Mouse (Mus musculus): ENCODE results near the gene Clptm1. TPM values are rescaled to one million over a fixed set of nuclear protein-coding genes. Genes with fewer than 3 reads are reported as not detected.

Gene Clptm1
- polyA plus RNA-seq, 1 experiment from 2014 or later = 94.7 TPM

DNA sequence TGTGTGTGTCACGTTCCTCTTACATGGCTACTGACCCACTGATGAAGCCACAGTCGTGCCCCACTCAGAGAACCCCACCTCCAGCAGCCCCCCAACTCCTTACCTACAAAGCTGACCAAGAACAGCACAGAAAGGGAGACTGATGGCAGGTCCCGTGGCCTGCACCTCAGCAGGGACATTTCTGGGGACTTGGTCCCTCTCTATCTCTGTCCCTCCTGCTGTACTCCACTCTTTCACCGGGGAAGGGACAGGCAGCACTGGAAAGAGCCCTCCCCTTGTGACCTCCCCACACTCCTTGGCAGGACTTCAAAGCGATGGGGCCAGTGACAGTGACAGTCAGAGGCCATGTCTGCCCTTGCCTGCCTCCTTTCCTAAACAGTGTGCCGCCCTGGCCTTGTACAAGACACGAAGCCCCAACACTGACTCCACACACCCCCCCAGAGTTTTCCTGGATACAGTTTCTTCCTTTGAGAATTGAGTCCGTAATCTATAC, 16.4 kb upstream of the Clptm1 start, which contains the start of the genes Gm44805 and Apoc4:
Gene Gm44805, minus strand, starts transcription at position 222 of the 493 bp plus-strand sequence.
Gene Apoc4, minus strand, starts transcription at position 278 of the 493 bp plus-strand sequence.
- Histone ChIP-seq H3K9ac (replicated peaks; ENCODE audit: low read length) (no peak within 1 kb of the TSS), H3K27ac (replicated peaks; ENCODE audit: low read depth, low read length) (no peak within 1 kb of the TSS), H3K4me1 (ENCODE audit: control insufficient read depth, insufficient read depth, low read length) (no peaks in the 10 kb centered on the region), H3K9me3 (replicated peaks; ENCODE audit: control insufficient read depth, low read length) (no peaks in the 10 kb centered on the region), H3K36me3 (replicated peaks; ENCODE audit: control insufficient read depth, insufficient read depth, low read depth, low read length) (no peaks in the 10 kb centered on the region), H3K4me3 (ENCODE audit: low read depth, low read length) (no peak within 1 kb of the TSS), H3K4me2 (ENCODE audit: low read depth, low read length) (no peak within 1 kb of the TSS), H3K27me3 (ENCODE audit: control insufficient read depth, insufficient read depth, low read length) (no peaks in the 10 kb centered on the region)
- 65% methylated on average over 8 of the region's 8 CpGs for WGBS
- no peak for ATAC-seq (replicated peaks; ENCODE audit: insufficient number of reproducible peaks, low FRiP score, low TSS enrichment, low read depth)
- DNase-seq (ENCODE audit: low spot score) = no peak

DNA sequence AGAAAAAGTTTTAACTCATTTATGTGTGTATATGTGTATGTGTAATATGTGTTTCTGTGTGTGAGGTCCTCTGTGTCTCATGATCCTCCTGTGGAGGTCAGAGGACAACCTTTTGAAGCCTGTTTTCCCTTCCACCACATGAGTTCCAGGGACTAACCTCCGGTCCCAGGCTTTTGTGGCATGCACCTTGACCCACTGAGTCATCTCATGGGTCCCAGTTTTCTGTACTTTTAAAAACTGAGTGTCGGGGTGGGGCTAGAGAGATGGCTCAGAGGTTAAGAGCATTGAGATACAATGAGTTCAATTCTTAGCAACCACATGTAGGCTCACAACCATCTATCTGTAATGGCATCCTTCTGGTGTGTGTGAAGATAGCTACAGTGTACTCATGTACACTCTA, 15.9 kb upstream of the Clptm1 start:
- ATAC-seq (replicated peaks; ENCODE audit: insufficient number of reproducible peaks, low FRiP score, low TSS enrichment, low read depth) (no peak), DNase-seq (ENCODE audit: low spot score) (no peak)
- no peak overlapping the region for H3K9ac ChIP-seq (replicated peaks; ENCODE audit: low read length)
- H3K27me3 ChIP-seq (ENCODE audit: control insufficient read depth, insufficient read depth, low read length) = no peaks in the 10 kb centered on the region
- H3K4me2 ChIP-seq (ENCODE audit: low read depth, low read length) = no peak overlapping the region
- 72% methylated on average over 2 of the region's 2 CpGs for WGBS
- no peaks in the 10 kb centered on the region for H3K36me3 ChIP-seq (replicated peaks; ENCODE audit: control insufficient read depth, insufficient read depth, low read depth, low read length)
- no peak overlapping the region for H3K27ac ChIP-seq (replicated peaks; ENCODE audit: low read depth, low read length)
- H3K4me3 ChIP-seq (ENCODE audit: low read depth, low read length) = no peak overlapping the region
- no peaks in the 10 kb centered on the region for H3K4me1 ChIP-seq (ENCODE audit: control insufficient read depth, insufficient read depth, low read length)
- H3K9me3 ChIP-seq (replicated peaks; ENCODE audit: control insufficient read depth, low read length) = no peaks in the 10 kb centered on the region

DNA sequence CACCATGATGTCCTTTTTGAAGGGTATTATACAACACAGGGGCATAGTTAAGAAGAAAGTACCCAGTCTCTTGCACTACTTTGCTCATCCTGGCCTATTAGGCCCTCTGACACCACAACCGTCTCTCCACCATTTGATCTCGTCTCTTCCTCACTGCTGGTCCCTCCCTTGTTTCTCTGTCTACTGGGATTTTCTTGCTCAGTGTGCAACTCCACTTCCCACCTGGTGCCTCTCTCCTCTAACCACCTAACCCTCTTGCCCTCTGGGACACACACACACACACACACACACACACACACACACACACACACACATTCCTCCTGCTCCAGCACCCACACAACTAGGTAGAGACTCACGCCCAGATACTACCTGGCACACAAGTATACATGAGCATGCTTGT, 14.1 kb upstream of the Clptm1 start:
- no peaks in the 10 kb centered on the region for H3K9me3 ChIP-seq (replicated peaks; ENCODE audit: control insufficient read depth, low read length)
- no peaks in the 10 kb centered on the region for H3K4me1 ChIP-seq (ENCODE audit: control insufficient read depth, insufficient read depth, low read length)
- DNase-seq (ENCODE audit: low spot score) = no peak
- no peaks in the 10 kb centered on the region for H3K27me3 ChIP-seq (ENCODE audit: control insufficient read depth, insufficient read depth, low read length)
- H3K9ac ChIP-seq (replicated peaks; ENCODE audit: low read length) = no peak overlapping the region
- ATAC-seq (replicated peaks; ENCODE audit: insufficient number of reproducible peaks, low FRiP score, low TSS enrichment, low read depth) = no peak
- no peaks in the 10 kb centered on the region for H3K36me3 ChIP-seq (replicated peaks; ENCODE audit: control insufficient read depth, insufficient read depth, low read depth, low read length)
- no peak overlapping the region for H3K4me3 ChIP-seq (ENCODE audit: low read depth, low read length)
- no peak overlapping the region for H3K27ac ChIP-seq (replicated peaks; ENCODE audit: low read depth, low read length)
- H3K4me2 ChIP-seq (ENCODE audit: low read depth, low read length) = no peak overlapping the region
- WGBS = 93% methylated on average over 3 of the region's 3 CpGs

DNA sequence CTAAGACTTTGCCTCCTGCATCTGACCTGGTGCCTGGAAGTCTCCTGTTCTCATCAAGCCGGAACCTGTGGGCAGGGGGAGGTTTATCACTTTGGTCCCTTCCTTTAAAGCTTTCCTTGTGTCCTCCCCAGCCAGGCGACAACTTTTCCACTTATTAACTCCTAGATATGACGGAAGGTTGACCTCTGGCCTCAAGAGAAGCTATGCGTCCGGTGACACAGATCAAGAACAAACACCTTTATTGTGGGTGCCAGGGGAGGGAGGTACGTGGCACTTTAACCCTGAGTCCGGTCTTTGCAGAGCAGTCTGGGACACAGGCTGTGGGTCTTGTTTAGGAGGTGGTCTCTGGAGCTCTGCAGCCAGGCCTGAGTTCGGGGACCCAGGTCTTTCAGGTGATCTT, 13.0 kb upstream of the Clptm1 start, which contains the start of gene Apoc2:
Gene Apoc2, minus strand, starts transcription at position 70 of the 400 bp plus-strand sequence.
- H3K4me2 ChIP-seq (ENCODE audit: low read depth, low read length) = no peak within 1 kb of the TSS
- no peaks in the 10 kb centered on the region for H3K4me1 ChIP-seq (ENCODE audit: control insufficient read depth, insufficient read depth, low read length)
- H3K27ac ChIP-seq (replicated peaks; ENCODE audit: low read depth, low read length) = no peak within 1 kb of the TSS
- H3K9ac ChIP-seq (replicated peaks; ENCODE audit: low read length) = no peak within 1 kb of the TSS
- no peaks in the 10 kb centered on the region for H3K36me3 ChIP-seq (replicated peaks; ENCODE audit: control insufficient read depth, insufficient read depth, low read depth, low read length)
- H3K4me3 ChIP-seq (ENCODE audit: low read depth, low read length) = no peak within 1 kb of the TSS
- ATAC-seq (replicated peaks; ENCODE audit: insufficient number of reproducible peaks, low FRiP score, low TSS enrichment, low read depth) (no peak), DNase-seq (ENCODE audit: low spot score) (no peak)
- H3K27me3 ChIP-seq (ENCODE audit: control insufficient read depth, insufficient read depth, low read length) = no peaks in the 10 kb centered on the region
- no peaks in the 10 kb centered on the region for H3K9me3 ChIP-seq (replicated peaks; ENCODE audit: control insufficient read depth, low read length)
- WGBS = 68% methylated on average over 8 of the region's 8 CpGs

DNA sequence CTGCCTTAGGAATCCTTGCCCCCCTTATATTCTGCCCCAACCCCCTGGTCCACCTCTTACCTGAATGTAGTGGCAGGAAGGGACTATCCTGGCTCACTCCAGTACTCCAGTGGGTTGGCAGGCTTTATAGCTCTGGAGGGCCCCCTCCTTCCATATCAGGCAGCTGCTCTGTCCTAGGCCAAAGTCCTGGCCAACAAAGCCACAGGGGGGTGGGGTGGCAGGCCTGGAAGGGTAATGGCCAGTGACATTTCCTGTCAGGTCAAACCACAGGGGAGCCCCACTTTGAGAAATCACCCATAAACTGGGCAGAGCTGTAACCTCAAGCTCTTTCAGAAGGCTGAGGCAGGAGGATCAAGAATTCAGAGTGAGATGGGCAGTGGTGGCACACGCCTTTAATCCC, 11.8 kb upstream of the Clptm1 start:
- H3K9me3 ChIP-seq (replicated peaks; ENCODE audit: control insufficient read depth, low read length) = no peaks in the 10 kb centered on the region
- no peak overlapping the region for H3K27ac ChIP-seq (replicated peaks; ENCODE audit: low read depth, low read length)
- 60% methylated on average over 1 of the region's 1 CpGs for WGBS
- no peaks in the 10 kb centered on the region for H3K4me1 ChIP-seq (ENCODE audit: control insufficient read depth, insufficient read depth, low read length)
- H3K36me3 ChIP-seq (replicated peaks; ENCODE audit: control insufficient read depth, insufficient read depth, low read depth, low read length) = no peaks in the 10 kb centered on the region
- ATAC-seq (replicated peaks; ENCODE audit: insufficient number of reproducible peaks, low FRiP score, low TSS enrichment, low read depth) = no peak
- H3K27me3 ChIP-seq (ENCODE audit: control insufficient read depth, insufficient read depth, low read length) = no peaks in the 10 kb centered on the region
- no peak overlapping the region for H3K4me3 ChIP-seq (ENCODE audit: low read depth, low read length)
- no peak overlapping the region for H3K4me2 ChIP-seq (ENCODE audit: low read depth, low read length)
- DNase-seq (ENCODE audit: low spot score) = no peak
- H3K9ac ChIP-seq (replicated peaks; ENCODE audit: low read length) = no peak overlapping the region

DNA sequence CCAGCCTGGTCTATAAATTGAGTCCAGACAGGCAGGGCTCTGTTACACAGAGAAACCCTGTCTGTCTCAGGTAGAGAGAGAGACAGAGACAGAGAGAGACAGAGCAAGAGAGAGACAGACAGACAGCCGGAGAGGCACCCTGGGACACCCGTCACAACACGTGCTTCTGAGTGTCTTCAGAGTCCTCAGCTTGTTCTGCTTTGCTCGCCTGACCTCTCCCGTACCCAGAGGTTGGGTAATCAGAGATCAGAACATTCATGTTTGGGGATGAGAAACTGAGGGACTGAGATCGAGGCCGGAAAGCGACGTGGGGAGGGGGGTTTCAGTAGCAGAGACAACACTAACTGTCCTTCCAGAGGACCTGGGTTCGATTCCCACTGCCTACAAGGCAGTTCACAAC, 11.0 kb upstream of the Clptm1 start:
- Histone ChIP-seq H3K4me1 (ENCODE audit: control insufficient read depth, insufficient read depth, low read length) (no peaks in the 10 kb centered on the region), H3K9ac (replicated peaks; ENCODE audit: low read length) (no peak overlapping the region), H3K27ac (replicated peaks; ENCODE audit: low read depth, low read length) (no peak overlapping the region), H3K4me3 (ENCODE audit: low read depth, low read length) (no peak overlapping the region), H3K27me3 (ENCODE audit: control insufficient read depth, insufficient read depth, low read length) (no peaks in the 10 kb centered on the region), H3K4me2 (ENCODE audit: low read depth, low read length) (no peak overlapping the region), H3K36me3 (replicated peaks; ENCODE audit: control insufficient read depth, insufficient read depth, low read depth, low read length) (no peaks in the 10 kb centered on the region), H3K9me3 (replicated peaks; ENCODE audit: control insufficient read depth, low read length) (no peaks in the 10 kb centered on the region)
- ATAC-seq (replicated peaks; ENCODE audit: insufficient number of reproducible peaks, low FRiP score, low TSS enrichment, low read depth) (no peak), DNase-seq (ENCODE audit: low spot score) (no peak)
- 82% methylated on average over 10 of the region's 10 CpGs for WGBS

DNA sequence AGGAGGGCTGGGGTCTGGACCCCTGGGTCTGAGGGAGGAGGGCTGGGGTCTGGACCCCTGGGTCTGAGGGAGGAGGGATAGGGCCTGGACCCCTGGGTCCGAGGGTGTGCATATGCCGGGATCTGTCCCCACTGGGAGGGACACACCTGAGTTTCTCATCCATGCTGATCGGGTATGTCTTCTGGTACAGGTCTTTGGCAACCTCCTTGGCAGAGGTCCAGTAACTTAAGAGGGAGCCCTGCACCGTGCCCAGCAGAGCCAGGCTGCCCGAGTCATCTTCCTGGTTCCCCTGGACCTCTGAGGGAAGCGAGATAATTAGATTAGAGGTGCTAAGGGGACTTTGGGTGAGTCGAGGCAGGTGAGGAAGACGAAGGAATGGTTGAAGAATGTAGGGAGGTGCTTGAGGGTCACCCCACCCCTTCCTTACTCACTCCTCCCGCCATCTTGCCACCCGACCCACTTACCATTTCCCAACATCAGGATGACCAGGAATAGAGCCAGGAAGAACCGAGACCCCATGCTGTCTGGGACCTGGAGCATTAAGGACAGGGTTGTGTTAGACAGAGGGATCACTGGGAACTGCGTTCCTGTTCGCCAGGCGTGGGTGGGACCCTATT, 8.4 kb upstream of the Clptm1 start:
- ATAC-seq (replicated peaks; ENCODE audit: insufficient number of reproducible peaks, low FRiP score, low TSS enrichment, low read depth) = no peak
- no peak for DNase-seq (ENCODE audit: low spot score)
- no peak overlapping the region for H3K4me2 ChIP-seq (ENCODE audit: low read depth, low read length)
- no peaks in the 10 kb centered on the region for H3K9me3 ChIP-seq (replicated peaks; ENCODE audit: control insufficient read depth, low read length)
- no peaks in the 10 kb centered on the region for H3K4me1 ChIP-seq (ENCODE audit: control insufficient read depth, insufficient read depth, low read length)
- H3K9ac ChIP-seq (replicated peaks; ENCODE audit: low read length) = no peak overlapping the region
- no peaks in the 10 kb centered on the region for H3K36me3 ChIP-seq (replicated peaks; ENCODE audit: control insufficient read depth, insufficient read depth, low read depth, low read length)
- no peaks in the 10 kb centered on the region for H3K27me3 ChIP-seq (ENCODE audit: control insufficient read depth, insufficient read depth, low read length)
- H3K4me3 ChIP-seq (ENCODE audit: low read depth, low read length) = no peak overlapping the region
- no peak overlapping the region for H3K27ac ChIP-seq (replicated peaks; ENCODE audit: low read depth, low read length)
- 65% methylated on average over 14 of the region's 14 CpGs for WGBS

DNA sequence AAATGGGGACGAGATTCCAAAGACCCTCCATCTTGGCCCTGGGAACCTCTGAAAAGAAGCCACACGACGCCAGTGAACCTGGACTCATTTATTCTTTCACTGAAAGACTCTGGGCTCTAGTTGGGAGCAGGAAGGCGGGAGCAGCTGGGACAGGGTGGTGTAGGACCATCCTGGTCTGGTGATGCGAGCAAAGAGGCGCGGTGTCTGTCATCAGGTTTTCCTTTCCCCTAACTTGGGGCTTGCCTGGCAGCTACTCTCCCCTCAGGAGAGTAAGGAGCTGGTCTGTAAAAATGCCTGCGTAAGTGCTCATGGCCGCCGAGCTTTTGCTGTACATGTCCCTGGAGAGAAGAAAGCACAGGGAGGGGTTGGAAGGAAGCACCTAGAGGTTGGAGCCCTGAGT, 6.7 kb upstream of the Clptm1 start:
- Histone ChIP-seq H3K4me1 (ENCODE audit: control insufficient read depth, insufficient read depth, low read length) (no peaks in the 10 kb centered on the region), H3K4me2 (ENCODE audit: low read depth, low read length) (no peak overlapping the region), H3K27me3 (ENCODE audit: control insufficient read depth, insufficient read depth, low read length) (no peaks in the 10 kb centered on the region), H3K4me3 (ENCODE audit: low read depth, low read length) (no peak overlapping the region), H3K9me3 (replicated peaks; ENCODE audit: control insufficient read depth, low read length) (no peaks in the 10 kb centered on the region), H3K9ac (replicated peaks; ENCODE audit: low read length) (no peak overlapping the region), H3K27ac (replicated peaks; ENCODE audit: low read depth, low read length) (no peak overlapping the region), H3K36me3 (replicated peaks; ENCODE audit: control insufficient read depth, insufficient read depth, low read depth, low read length) (no peaks in the 10 kb centered on the region)
- no peak for DNase-seq (ENCODE audit: low spot score)
- WGBS = 73% methylated on average over 10 of the region's 10 CpGs
- no peak for ATAC-seq (replicated peaks; ENCODE audit: insufficient number of reproducible peaks, low FRiP score, low TSS enrichment, low read depth)

Data from embryonic facial prominence, embryonic 11.5 days (tissue).